Comparison of ENCODE assay signal across 7 mouse cellular contexts in genomic region chr19:7039841-7040636, GRCm38 (mm10). TPM values are rescaled to one million over a fixed set of nuclear protein-coding genes. Genes with fewer than 3 reads are reported as not detected.
A peak's percentile ranks its signal among the peaks of the same experiment; 100 is the strongest.
DNase-seq lines count a peak whose midpoint lies in the region; ATAC-seq lines count a peak whose summit lies in the region.

Gene Stip1 (minus strand): TSS chr19:7039967.

- peak; percentile 99 for ATAC-seq in intestine, embryonic 15.5 days

- intact Hi-C loops in gastrocnemius, postnatal 36 days (cut with DNase I) = loop anchor here (5.0 kb wide), 1 partner anchor 43 kb away; the partner anchor contains the start of genes Nudt22 and Trpt1
- intact Hi-C loops in left cerebral cortex, postnatal 25 days (cut with DNase I) = no loop called here

- peaks cover 9% of the 10 kb centered on the region; the same call in 1 of the 2 replicates for H3K4me1 ChIP-seq in intestine, embryonic 15.5 days (replicated peaks)
- H3K4me1 ChIP-seq in midbrain, embryonic 10.5 days = peaks cover 38% of the 10 kb centered on the region

- WGBS in intestine, embryonic 15.5 days = under 1% methylated on average over 49 of the region's 49 CpGs
- under 1% methylated on average over 49 of the region's 49 CpGs for WGBS in midbrain, embryonic 10.5 days

- peak within 1 kb of the TSS; percentile 91 for H3K9ac ChIP-seq in intestine, embryonic 15.5 days

- no peaks in the 10 kb centered on the region for H3K9me3 ChIP-seq in intestine, embryonic 15.5 days
- H3K9me3 ChIP-seq in midbrain, embryonic 10.5 days (replicated peaks) = no peaks in the 10 kb centered on the region

- H3K4me3 ChIP-seq in intestine, embryonic 15.5 days (replicated peaks) = peak within 1 kb of the TSS; percentile 97
- peak within 1 kb of the TSS; percentile 93 for H3K4me3 ChIP-seq in midbrain, embryonic 10.5 days

- H3K36me3 ChIP-seq in intestine, embryonic 15.5 days = peaks cover 3% of the 10 kb centered on the region
- peaks cover 36% of the 10 kb centered on the region for H3K36me3 ChIP-seq in midbrain, embryonic 10.5 days

- H3K27ac ChIP-seq in intestine, embryonic 15.5 days = peak within 1 kb of the TSS; percentile 89
- H3K27ac ChIP-seq in midbrain, embryonic 10.5 days (replicated peaks) = peak within 1 kb of the TSS; percentile 98

- peak within 1 kb of the TSS; percentile 85 for H3K4me2 ChIP-seq in intestine, embryonic 15.5 days (replicated peaks)

- no peaks in the 10 kb centered on the region for H3K27me3 ChIP-seq in intestine, embryonic 15.5 days (replicated peaks)
- no peaks in the 10 kb centered on the region for H3K27me3 ChIP-seq in midbrain, embryonic 10.5 days (ENCODE audit: low read depth, poor library complexity, severe bottlenecking)

- DNase-seq in adrenal gland, adult 2 months = peak; percentile 100
- DNase-seq in embryo, embryonic 11.5 days (ENCODE audit: low read depth, low spot score) = peak; percentile 99
- peak; percentile 96 to 99 for DNase-seq in gastrocnemius, postnatal 36 days
- peak; percentile 99 to 100 for DNase-seq in left cerebral cortex, postnatal 25 days (ENCODE audit: low spot score in 2 of 2)
- DNase-seq in midbrain, embryonic 10.5 days (ENCODE audit: low spot score) = peak; percentile 99
- peak; percentile 96 for DNase-seq in right cerebral cortex, postnatal 4 days

RNA-seq across cellular contexts. Expression of gene Stip1, which starts in this region (rescaled TPM):
- 100 to 1,000 TPM; 175 to 323 TPM for total RNA-seq in adrenal gland, adult 2 months (2021)
- 22.8 and 43.0 TPM in 2 replicates for polyA plus RNA-seq in adrenal gland, adult 2 months (2012; rRNA removed)
- total RNA-seq in gastrocnemius, postnatal 36 days (2021) = 10 to 100 TPM; 80.7 to 91.9 TPM
- 211 and 214 TPM in 2 replicates for polyA plus RNA-seq in intestine, embryonic 15.5 days (2015; fragmentation: Nextera tagmentation; extraction: Ambion mirVana)
- total RNA-seq in left cerebral cortex, postnatal 25 days (2021) = 100 to 1,000 TPM; 191 to 206 TPM
- polyA plus RNA-seq in midbrain, embryonic 10.5 days (2016; fragmentation: Nextera tagmentation; extraction: Ambion mirVana) = 427 and 470 TPM in 2 replicates

Comparison
In these comparisons a context has a peak if more than half of its experiments do, and no peak if none do; other contexts are left out.
1. Peak in every context shown above with its lines: DNase-seq, ATAC-seq, H3K4me3 ChIP-seq and H3K27ac ChIP-seq.